ENCODE assay signal across 8 mouse cellular contexts in genomic region chr14:55113975-55114645, GRCm38 (mm10). TPM values are rescaled to one million over a fixed set of nuclear protein-coding genes. Genes with fewer than 3 reads are reported as not detected.
DNase-seq lines count a peak whose midpoint lies in the region; ATAC-seq and TF ChIP-seq lines count a peak whose summit lies in the region.

No protein-coding gene starts in this region.

- peak; percentile 34 for DNase-seq in adrenal gland, postnatal 10 days
- DNase-seq in adrenal gland, adult 18-20 months (ENCODE audit: low spot score in 2 of 2): no peak
- peak; percentile 45 for DNase-seq in lung, adult 2 months
- no peak for DNase-seq in lung, postnatal 10 days
- DNase-seq in kidney, postnatal 10 days: peak; percentile 42
- no peak for DNase-seq in midbrain, postnatal 0 days (ENCODE audit: low spot score)
- DNase-seq in natural killer cell, adult 2 months (ENCODE audit: low spot score in 2 of 2): no peak

- H3K4me1 ChIP-seq in lung, adult 2 months (ENCODE audit: control insufficient read depth, insufficient read depth, low read length): peaks cover 4% of the 10 kb centered on the region; the same call in 1 of the 2 replicates
- H3K4me1 ChIP-seq in embryonic facial prominence, embryonic 15.5 days: peaks cover 40% of the 10 kb centered on the region
- peaks cover 33% of the 10 kb centered on the region for H3K4me1 ChIP-seq in midbrain, postnatal 0 days (ENCODE audit: insufficient read depth, low read length)

- H3K9me3 ChIP-seq in embryonic facial prominence, embryonic 15.5 days (replicated peaks): no peaks in the 10 kb centered on the region
- H3K9me3 ChIP-seq in midbrain, postnatal 0 days (ENCODE audit: low read length): no peaks in the 10 kb centered on the region

- no peak for ATAC-seq in embryonic facial prominence, embryonic 15.5 days (ENCODE audit: insufficient number of reproducible peaks, low FRiP score, low TSS enrichment, low read depth)
- no peak for ATAC-seq in midbrain, postnatal 0 days (ENCODE audit: low FRiP score)

- no peak for TF ChIP-seq POLR2A in lung, adult 2 months (IDR thresholded peaks at IDR 0.05; ENCODE audit: borderline replicate concordance, extremely low read depth, low read depth, low read length)

- no peaks in the 10 kb centered on the region for H3K36me3 ChIP-seq in embryonic facial prominence, embryonic 15.5 days
- peaks cover 6% of the 10 kb centered on the region for H3K36me3 ChIP-seq in midbrain, postnatal 0 days (ENCODE audit: insufficient read depth, low read length)

- no peak overlapping the region for H3K27ac ChIP-seq in embryonic facial prominence, embryonic 15.5 days (replicated peaks)
- peak overlapping the region; percentile 97 for H3K27ac ChIP-seq in midbrain, postnatal 0 days (ENCODE audit: low read depth, low read length)

- H3K4me2 ChIP-seq in embryonic facial prominence, embryonic 15.5 days (replicated peaks): peak overlapping the region; percentile 99
- H3K4me2 ChIP-seq in midbrain, postnatal 0 days (ENCODE audit: low read depth, low read length, poor library complexity, severe bottlenecking): peak overlapping the region; percentile 76

- H3K9ac ChIP-seq in embryonic facial prominence, embryonic 15.5 days: peak overlapping the region; percentile 49; the same call in 1 of the 2 replicates
- H3K9ac ChIP-seq in midbrain, postnatal 0 days (replicated peaks; ENCODE audit: low read length, poor library complexity, severe bottlenecking): peak overlapping the region; percentile 96

- peaks cover 33% of the 10 kb centered on the region for H3K27me3 ChIP-seq in embryonic facial prominence, embryonic 15.5 days
- no peaks in the 10 kb centered on the region for H3K27me3 ChIP-seq in midbrain, postnatal 0 days (ENCODE audit: insufficient read depth, low read length)

- H3K4me3 ChIP-seq in lung, adult 2 months (replicated peaks; ENCODE audit: extremely low read depth, low read depth, low read length): no peak overlapping the region
- peak overlapping the region; percentile 63 for H3K4me3 ChIP-seq in embryonic facial prominence, embryonic 15.5 days (replicated peaks)
- peak overlapping the region; percentile 82 for H3K4me3 ChIP-seq in midbrain, postnatal 0 days (ENCODE audit: low read depth, low read length)

- 9% methylated on average over 26 of the region's 26 CpGs for WGBS in lung, adult 2 months
- 14% methylated on average over 26 of the region's 26 CpGs for WGBS in embryonic facial prominence, embryonic 15.5 days
- 18% methylated on average over 26 of the region's 26 CpGs for WGBS in midbrain, postnatal 0 days

- TF ChIP-seq CTCF in lung, adult 2 months (IDR thresholded peaks at IDR 0.05; ENCODE audit: insufficient read depth, low read length): peak; percentile 19
- peak; percentile 53 for TF ChIP-seq CTCF in midbrain, postnatal 0 days (IDR thresholded peaks at IDR 0.05)

RNA-seq across cellular contexts. Expression of gene Jph4, which starts 2.6 kb away (rescaled TPM):
- 1 to 10 TPM; 4.3 to 7.5 TPM for total RNA-seq in adrenal gland, postnatal 10 days (2021)
- total RNA-seq in adrenal gland, adult 18-20 months (2021): 1 to 10 TPM; 3.0 TPM
- 0.32 and 0.43 TPM in 2 replicates for polyA plus RNA-seq in lung, adult 2 months (2012; rRNA removed)
- polyA plus RNA-seq in embryonic facial prominence, embryonic 15.5 days (2015; fragmentation: Nextera tagmentation; extraction: Ambion mirVana): 3.0 and 3.6 TPM in 2 replicates
- total RNA-seq in midbrain, postnatal 0 days (2014; rRNA removed): 158 and 182 TPM in 2 replicates
- polyA plus RNA-seq in midbrain, postnatal 0 days (2015; fragmentation: Nextera tagmentation; extraction: Ambion mirVana): 41.7 and 45.1 TPM in 2 replicates

RNA-seq across cellular contexts. Expression of gene Ap1g2, which starts 7.7 kb away (rescaled TPM):
- 10 to 100 TPM; 20.0 to 31.3 TPM for total RNA-seq in adrenal gland, postnatal 10 days (2021)
- 10 to 100 TPM; 25.8 to 29.4 TPM for total RNA-seq in adrenal gland, adult 18-20 months (2021)
- polyA plus RNA-seq in lung, adult 2 months (2012; rRNA removed): 23.8 and 30.8 TPM in 2 replicates
- 25.5 and 29.1 TPM in 2 replicates for polyA plus RNA-seq in embryonic facial prominence, embryonic 15.5 days (2015; fragmentation: Nextera tagmentation; extraction: Ambion mirVana)
- total RNA-seq in midbrain, postnatal 0 days (2014; rRNA removed): 8.2 and 11.6 TPM in 2 replicates
- polyA plus RNA-seq in midbrain, postnatal 0 days (2015; fragmentation: Nextera tagmentation; extraction: Ambion mirVana): 6.6 and 8.9 TPM in 2 replicates

RNA-seq across cellular contexts. Expression of gene Thtpa, which starts 19.5 kb away (rescaled TPM):
- total RNA-seq in adrenal gland, postnatal 10 days (2021): 10 to 100 TPM; 13.2 to 17.5 TPM
- total RNA-seq in adrenal gland, adult 18-20 months (2021): 10 to 100 TPM; 10.9 to 12.0 TPM
- 5.2 and 9.2 TPM in 2 replicates for polyA plus RNA-seq in lung, adult 2 months (2012; rRNA removed)
- polyA plus RNA-seq in embryonic facial prominence, embryonic 15.5 days (2015; fragmentation: Nextera tagmentation; extraction: Ambion mirVana): 21.5 and 22.4 TPM in 2 replicates
- total RNA-seq in midbrain, postnatal 0 days (2014; rRNA removed): 38.0 and 42.1 TPM in 2 replicates
- 32.5 and 35.2 TPM in 2 replicates for polyA plus RNA-seq in midbrain, postnatal 0 days (2015; fragmentation: Nextera tagmentation; extraction: Ambion mirVana)

RNA-seq across cellular contexts. Expression of gene Zfhx2, which starts 22.0 kb away (rescaled TPM):
- total RNA-seq in adrenal gland, postnatal 10 days (2021): 1 to 10 TPM; 5.2 to 9.9 TPM
- 1 to 10 TPM; 6.1 to 7.4 TPM for total RNA-seq in adrenal gland, adult 18-20 months (2021)
- polyA plus RNA-seq in lung, adult 2 months (2012; rRNA removed): 1.7 and 2.3 TPM in 2 replicates
- 4.2 and 5.0 TPM in 2 replicates for polyA plus RNA-seq in embryonic facial prominence, embryonic 15.5 days (2015; fragmentation: Nextera tagmentation; extraction: Ambion mirVana)
- total RNA-seq in midbrain, postnatal 0 days (2014; rRNA removed): 16.4 and 18.6 TPM in 2 replicates
- polyA plus RNA-seq in midbrain, postnatal 0 days (2015; fragmentation: Nextera tagmentation; extraction: Ambion mirVana): 11.2 and 14.2 TPM in 2 replicates

Comparison
In these comparisons a context has a peak if more than half of its experiments do, and no peak if none do; other contexts are left out.
1. DNase-seq: peak in adrenal gland, postnatal 10 days (single experiment), lung, adult 2 months (single experiment) and kidney, postnatal 10 days (single experiment); none in adrenal gland, adult 18-20 months (0 of 2), lung, postnatal 10 days (single experiment), midbrain, postnatal 0 days (single experiment) and natural killer cell, adult 2 months (0 of 2).
2. RNA of gene Jph4, which starts 2.6 kb away (total RNA-seq): 158 to 182 TPM in midbrain, postnatal 0 days; 4.3 to 7.5 TPM in adrenal gland, postnatal 10 days and 3.0 TPM in adrenal gland, adult 18-20 months; every median in the first group is over 10 times any median in the second.